Mouse (Mus musculus) CH12.LX (cell line): Measurements from ENCODE around the gene Txndc16. TPM values are rescaled to one million over a fixed set of nuclear protein-coding genes. Genes with fewer than 3 reads are reported as not detected.

Experiments
- DNase-seq: peaks from one replicate; pipeline ENCODE4 v3.0.0-alpha.2; 2013; ENCODE audit errors: extremely low read depth
- H3K27ac ChIP-seq: 2 replicates; pipeline ENCODE4 v1.5.1; 2012; ENCODE audit warnings: low read depth, mild to moderate bottlenecking, control low read depth, moderate library complexity; ENCODE audit not compliant: insufficient read depth
- H3K27me3 ChIP-seq: replicated peaks from 2 replicates; pipeline ENCODE3; 2012; ENCODE audit warnings: inconsistent platforms
- H3K36me3 ChIP-seq, 2 experiments: replicated peaks in 1 of 2; 2 replicates each; pipeline versions ENCODE3 to v1.6.1; 2012; ENCODE audit warnings: inconsistent platforms in 1 of 2, low read length in 1 of 2, mild to moderate bottlenecking in 1 of 2, mixed read lengths in 1 of 2, moderate library complexity in 1 of 2; ENCODE audit not compliant: control insufficient read depth in 1 of 2, insufficient read depth in 1 of 2
- H3K4me1 ChIP-seq, 2 experiments: 2 replicates each; pipeline ENCODE4 v1.6.1; 2012; ENCODE audit warnings: inconsistent platforms in 1 of 2, moderate library complexity in 1 of 2; ENCODE audit not compliant: insufficient read depth in 2 of 2, control insufficient read depth in 1 of 2
- H3K4me2 ChIP-seq: 2 replicates; pipeline ENCODE4 v1.6.1; 2012; ENCODE audit warnings: low read depth, mild to moderate bottlenecking, control low read depth; ENCODE audit not compliant: poor library complexity, insufficient read depth, severe bottlenecking
- H3K4me3 ChIP-seq, 3 experiments: fragments of 150-350 bp in 1 of 3; sonication (generic) in 1 of 3; replicated peaks in 1 of 3; 2 replicates each; pipeline versions ENCODE3 to v1.5.1; 2011 to 2012; ENCODE audit warnings: low read depth in 2 of 3, low read length in 2 of 3, mild to moderate bottlenecking in 2 of 3, moderate library complexity in 2 of 3, control low read depth in 1 of 3, improper control_type of control experiment in 1 of 3, inconsistent platforms in 1 of 3, mixed read lengths in 1 of 3; ENCODE audit not compliant: poor library complexity in 1 of 3
- H3K79me2 ChIP-seq: replicated peaks from 2 replicates; pipeline ENCODE4 v1.6.1; 2012; ENCODE audit warnings: mild to moderate bottlenecking, moderate library complexity; ENCODE audit not compliant: control insufficient read depth, poor library complexity, insufficient read depth, severe bottlenecking; ENCODE audit errors: extremely low read depth
- H3K9ac ChIP-seq: 2 replicates; pipeline ENCODE4 v1.6.1; 2012; ENCODE audit warnings: low read depth, mild to moderate bottlenecking, control low read depth, moderate library complexity; ENCODE audit not compliant: insufficient read depth
- H3K9me3 ChIP-seq: replicated peaks from 2 replicates; pipeline ENCODE3; 2012; ENCODE audit warnings: low read length, inconsistent platforms, mixed read lengths
- CTCF ChIP-seq, 2 experiments: IDR thresholded peaks in 1 of 2; conservative IDR thresholded peaks in 1 of 2; 2 replicates each; pipeline ENCODE4 v1.5.1; 2011 to 2012; ENCODE audit warnings: low read depth in 2 of 2, low read length in 2 of 2, improper control_type of control experiment in 1 of 2, inconsistent platforms in 1 of 2, mild to moderate bottlenecking in 1 of 2, moderate library complexity in 1 of 2
- EP300 ChIP-seq: IDR thresholded peaks from 2 replicates; pipeline ENCODE4 v1.6.1; 2011; ENCODE audit warnings: low read length, improper control_type of control experiment
- GABPA ChIP-seq: IDR thresholded peaks from 2 replicates; pipeline ENCODE4 v1.6.1; 2012; ENCODE audit warnings: low read depth, low read length, improper control_type of control experiment, inconsistent platforms; ENCODE audit not compliant: insufficient replicate concordance
- HCFC1 ChIP-seq: IDR thresholded peaks from 2 replicates; pipeline ENCODE4 v1.6.1; 2012; ENCODE audit warnings: low read depth, mild to moderate bottlenecking, inconsistent platforms, low read length, improper control_type of control experiment
- IRF4 ChIP-seq: IDR thresholded peaks from 2 replicates; pipeline ENCODE4 v1.6.1; 2014; ENCODE audit warnings: low read depth, mild to moderate bottlenecking, inconsistent platforms, low read length, improper control_type of control experiment
- JUND ChIP-seq: conservative IDR thresholded peaks from 2 replicates; pipeline ENCODE4 v1.6.1; 2011; ENCODE audit warnings: low read depth, low read length, improper control_type of control experiment
- MAFK ChIP-seq: IDR thresholded peaks from 2 replicates; pipeline ENCODE4 v1.6.1; 2011; ENCODE audit warnings: low read length, improper control_type of control experiment; ENCODE audit not compliant: insufficient replicate concordance
- MAX ChIP-seq: IDR thresholded peaks from 2 replicates; pipeline ENCODE4 v1.6.1; 2011; ENCODE audit warnings: low read length, improper control_type of control experiment
- MAZ ChIP-seq: IDR thresholded peaks from 2 replicates; pipeline ENCODE4 v1.6.1; 2012; ENCODE audit warnings: low read depth, mild to moderate bottlenecking, inconsistent platforms, low read length, improper control_type of control experiment, moderate library complexity
- MXI1 ChIP-seq: IDR thresholded peaks from 2 replicates; pipeline ENCODE4 v1.6.1; 2011; ENCODE audit warnings: mild to moderate bottlenecking, low read depth, low read length, improper control_type of control experiment
- NELFE ChIP-seq: IDR thresholded peaks from 2 replicates; pipeline ENCODE4 v1.6.1; 2011; ENCODE audit warnings: low read depth, low read length, improper control_type of control experiment
- RAD21 ChIP-seq: IDR thresholded peaks from 2 replicates; pipeline ENCODE4 v1.6.1; 2011; ENCODE audit warnings: low read depth, mild to moderate bottlenecking, low read length, improper control_type of control experiment, moderate library complexity
- USF2 ChIP-seq: conservative IDR thresholded peaks from 2 replicates; pipeline ENCODE4 v1.6.1; 2011; ENCODE audit warnings: low read depth, low read length, improper control_type of control experiment
- ZNF384 ChIP-seq: IDR thresholded peaks from 2 replicates; pipeline ENCODE4 v1.6.1; 2012; ENCODE audit warnings: low read depth, low read length, improper control_type of control experiment, inconsistent platforms
- dilution Hi-C: fragments of 300-500 bp; cut with MboI; formaldehyde crosslinking; loops from 2 replicates; pipeline ENCODE4 v1.14.3; 2020; ENCODE audit warnings: low sequenced_read_pairs; ENCODE audit not compliant: extremely low pct_unique_long_range_greater_than_20kb, extremely low pct_ligation_motif_present
- in situ Hi-C: fragments of 300-500 bp; cut with MboI; formaldehyde crosslinking; loops from 3 replicates; pipeline ENCODE4 v1.14.3; 2019; ENCODE audit warnings: low sequenced_read_pairs, low pct_ligation_motif_present, low pct_unique_long_range_greater_than_20kb, mixed read lengths
- polyA plus RNA-seq: library from polyadenylated mRNA; unstranded; fragments of >175 nt; gene quantifications from 2 replicates; pipeline ENCODE4 v1.2.1, GENCODE M21; 2012; ENCODE audit warnings: low read depth; ENCODE audit not compliant: insufficient read length
- total RNA-seq, 2 experiments: library from RNA; depleted of rRNA; stranded (reverse); fragments of 300-350 nt in 1 of 2; fragments of >200 nt in 1 of 2; gene quantifications; 2 replicates each; pipeline ENCODE4 v1.2.3; 2012 to 2014

Txndc16 gene
- total and polyA plus RNA-seq, 3 experiments = 7.8 to 15.2 (median 8.0) TPM

DNA sequence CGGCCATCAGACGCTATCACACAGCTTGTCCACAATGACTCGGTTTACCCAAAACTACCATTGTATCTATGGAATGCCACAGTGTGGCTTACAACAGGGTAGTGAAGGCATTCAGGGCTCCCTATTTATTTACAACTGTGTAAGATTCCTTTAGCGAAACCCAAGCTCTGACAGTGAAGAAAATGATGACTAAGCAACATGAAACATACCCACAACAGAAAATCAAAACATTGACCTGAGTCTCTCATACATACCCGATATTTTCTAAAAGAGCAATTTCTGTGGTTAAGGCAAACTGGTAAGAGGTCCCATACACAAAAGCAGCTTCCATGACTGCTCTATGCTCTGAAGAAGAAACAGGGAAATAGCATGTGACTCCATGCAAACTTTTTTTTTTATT is 47.9 kb downstream of the Txndc16 start:
- H3K9me3 ChIP-seq = no peaks in the 10 kb centered on the region
- dilution Hi-C loops (no loop called here), in situ Hi-C loops (no loop called here)
- no peak overlapping the region for H3K4me2 ChIP-seq
- TF ChIP-seq JUND (no peak), MXI1 (no peak), USF2 (no peak), MAX (no peak), MAFK (peak; percentile 71; the same call in 1 of the 2 replicates)
- H3K4me1 ChIP-seq = peaks cover 0 to 12% of the 10 kb centered on the region in 2 experiments; a peak in 1 of 4 replicates
- H3K4me3 ChIP-seq = no peak overlapping the region
- no peaks in the 10 kb centered on the region for H3K79me2 ChIP-seq
- H3K27me3 ChIP-seq = no peaks in the 10 kb centered on the region
- no peaks in the 10 kb centered on the region for H3K36me3 ChIP-seq
- no peak overlapping the region for H3K9ac ChIP-seq
- no peak overlapping the region for H3K27ac ChIP-seq
- no peak for DNase-seq

DNA sequence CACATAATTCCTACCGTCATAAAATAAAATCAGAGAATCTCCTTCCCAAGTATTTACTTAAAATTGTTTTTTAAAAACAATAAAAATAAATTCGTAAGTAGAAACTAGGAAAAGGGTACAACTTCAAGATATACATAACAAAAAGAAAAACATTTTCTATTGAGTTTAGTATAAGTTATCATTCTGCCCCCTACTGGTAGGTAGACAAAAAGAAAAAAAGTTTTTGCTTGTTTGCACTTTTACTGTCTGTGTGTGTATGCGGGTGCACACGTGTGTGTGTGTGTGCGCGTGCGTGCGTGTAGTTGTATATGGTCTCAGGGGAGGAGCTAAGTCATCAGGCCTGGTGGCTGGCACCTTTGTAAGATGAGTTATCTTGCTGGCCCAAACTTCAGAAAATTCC is 52.8 kb downstream of the Txndc16 start:
- dilution Hi-C loops = no loop called here
- peaks cover 3 to 4% of the 10 kb centered on the region in 2 experiments for H3K36me3 ChIP-seq

DNA sequence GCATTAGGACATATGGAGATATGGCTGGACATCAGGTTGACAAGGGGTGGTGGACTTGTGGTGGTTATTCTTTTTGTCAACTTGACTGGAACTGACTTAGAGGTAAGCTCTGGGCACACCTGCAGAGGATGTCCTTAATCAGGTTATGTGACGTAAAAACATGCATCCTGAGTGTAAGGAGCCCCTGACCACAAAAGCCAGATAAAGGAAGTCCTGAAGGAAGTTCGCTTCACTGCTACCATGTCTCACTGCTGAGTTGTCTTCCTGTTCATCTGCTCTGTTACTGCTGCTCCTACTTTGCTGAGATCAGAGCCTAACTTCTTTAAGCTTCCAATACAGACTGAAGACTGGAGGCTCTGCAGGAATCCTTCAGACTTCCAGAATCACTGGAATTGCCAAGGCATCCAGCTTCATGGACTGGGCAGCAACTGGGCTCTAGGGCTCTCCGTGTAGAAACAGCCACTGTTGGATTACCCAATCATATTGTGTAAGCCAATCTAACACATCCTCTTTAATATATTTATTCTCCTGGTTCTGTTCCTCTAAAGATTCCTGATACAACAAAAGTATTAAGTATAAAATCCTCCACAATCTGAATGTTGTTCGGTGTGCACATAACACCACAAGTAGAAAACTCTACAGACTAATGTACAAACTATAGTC is 64.5 kb downstream of the Txndc16 start:
- Histone ChIP-seq H3K9ac (no peak overlapping the region), H3K4me3 (no peak overlapping the region), H3K4me2 (no peak overlapping the region), H3K4me1 (peaks cover 3 to 38% of the 10 kb centered on the region in 2 experiments; a peak in 2 of 4 replicates), H3K27ac (no peak overlapping the region), H3K9me3 (no peaks in the 10 kb centered on the region), H3K79me2 (no peaks in the 10 kb centered on the region), H3K36me3 (no peaks in the 10 kb centered on the region), H3K27me3 (no peaks in the 10 kb centered on the region)
- TF ChIP-seq HCFC1 (no peak), EP300 (peak; percentile 49; the same call in 1 of the 2 replicates)
- DNase-seq = peak; percentile 49
- dilution Hi-C loops (no loop called here), in situ Hi-C loops (no loop called here)

More for the DNA sequence above, 52.8 kb downstream of the Txndc16 start:
- Histone ChIP-seq H3K9ac (no peak overlapping the region), H3K79me2 (no peaks in the 10 kb centered on the region), H3K27me3 (no peaks in the 10 kb centered on the region), H3K9me3 (no peaks in the 10 kb centered on the region), H3K27ac (no peak overlapping the region), H3K4me2 (no peak overlapping the region), H3K4me1 (no peaks in the 10 kb centered on the region), H3K4me3 (no peak overlapping the region)
- no peak for TF ChIP-seq USF2
- TF ChIP-seq CTCF (conservative IDR thresholded peaks at IDR 0.05 in 1 of 2, IDR thresholded peaks at IDR 0.05 in 1 of 2; ENCODE audit: low read depth in 2 of 2, low read length in 2 of 2) = peak in 1 of 2 experiments; percentile 50; a peak in 2 of 4 replicates
- TF ChIP-seq IRF4 = no peak
- no peak for TF ChIP-seq MAZ
- TF ChIP-seq MAFK = peak; percentile 21; the same call in 1 of the 2 replicates
- TF ChIP-seq GABPA = no peak
- peak; percentile 52 for TF ChIP-seq ZNF384
- no peak for TF ChIP-seq EP300
- TF ChIP-seq RAD21 = peak; percentile 17
- no peak for TF ChIP-seq NELFE
- TF ChIP-seq JUND = no peak
- DNase-seq = no peak
- in situ Hi-C loops = no loop called here
